ENCODE assay signal across 8 mouse cellular contexts in genomic region chr7:130519096-130520048, GRCm38 (mm10). TPM values are rescaled to one million over a fixed set of nuclear protein-coding genes. Genes with fewer than 3 reads are reported as not detected.
A peak's percentile ranks its signal among the peaks of the same experiment; 100 is the strongest.
DNase-seq lines count a peak whose midpoint lies in the region; ATAC-seq and TF ChIP-seq lines count a peak whose summit lies in the region.

No protein-coding gene starts in this region.

- CTCF ChIA-PET in Patski (lab: Charles Lee), result interaction anchor here (0.9 kb wide), 1 partner anchor 13 kb away, joined by 3 read pairs; no protein-coding TSS in a partner anchor

- POLR2A ChIA-PET in Patski (lab: Charles Lee), result no interaction called here

- H3K9ac ChIP-seq in hindbrain, embryonic 13.5 days, result peak overlapping the region; percentile 93

- no peaks in the 10 kb centered on the region for H3K9me3 ChIP-seq in hindbrain, embryonic 13.5 days

- peaks cover 31% of the 10 kb centered on the region for H3K4me1 ChIP-seq in hindbrain, embryonic 13.5 days (replicated peaks)

- under 1% methylated on average over 87 of the region's 90 CpGs for WGBS in hindbrain, embryonic 13.5 days

- TF ChIP-seq CTCF in Patski (IDR thresholded peaks at IDR 0.05), result no peak

- peak overlapping the region; percentile 89 for H3K4me3 ChIP-seq in hindbrain, embryonic 13.5 days

- H3K36me3 ChIP-seq in hindbrain, embryonic 13.5 days, result peaks cover 6% of the 10 kb centered on the region; the same call in 1 of the 2 replicates

- peak; percentile 81 for DNase-seq in Patski (ENCODE audit: low read depth, low spot score)
- DNase-seq in cerebellum, postnatal 14 days, result peak; percentile 99
- DNase-seq in frontal cortex, postnatal 14 days (ENCODE audit: low spot score in 2 of 2), result peak; percentile 96 to 97
- peak; percentile 97 to 98 for DNase-seq in layer of hippocampus, postnatal 25 days (ENCODE audit: extremely low spot score in 1 of 2, low spot score in 1 of 2)
- DNase-seq in lung, postnatal 25 days (ENCODE audit: low spot score), result peak; percentile 98
- peak; percentile 99 for DNase-seq in retina, embryonic 14.5 days (ENCODE audit: low spot score)
- peak; percentile 99 for DNase-seq in thymus, postnatal 4 days

- H3K27ac ChIP-seq in hindbrain, embryonic 13.5 days, result peak overlapping the region; percentile 98

- peak; percentile 95 for ATAC-seq in Patski
- ATAC-seq in hindbrain, embryonic 13.5 days (ENCODE audit: low FRiP score), result peak; percentile 98

- in situ Hi-C loops in Patski (cut with MboI; ENCODE audit: low pct_unique_long_range_greater_than_20kb), result no loop called here

- H3K4me2 ChIP-seq in hindbrain, embryonic 13.5 days, result peak overlapping the region; percentile 74

- H3K27me3 ChIP-seq in Patski, result no peaks in the 10 kb centered on the region
- no peaks in the 10 kb centered on the region for H3K27me3 ChIP-seq in hindbrain, embryonic 13.5 days

RNA-seq across cellular contexts. Expression of gene Ate1, which starts 0.8 kb away (rescaled TPM):
- polyA plus RNA-seq in Patski (2021), result 28.8 TPM
- polyA plus RNA-seq in hindbrain, embryonic 13.5 days (2015; fragmentation: Nextera tagmentation; extraction: Ambion mirVana), result 94.4 and 104 TPM in 2 replicates
- total RNA-seq in layer of hippocampus, postnatal 25 days (2021), result 10 to 100 TPM; 65.3 to 66.7 TPM

RNA-seq across cellular contexts. Expression of gene Nsmce4a, which starts 53.5 kb away (rescaled TPM):
- 80.1 TPM for polyA plus RNA-seq in Patski (2021)
- polyA plus RNA-seq in hindbrain, embryonic 13.5 days (2015; fragmentation: Nextera tagmentation; extraction: Ambion mirVana), result 98.0 and 101 TPM in 2 replicates
- total RNA-seq in layer of hippocampus, postnatal 25 days (2021), result 10 to 100 TPM; 36.3 to 36.6 TPM

RNA-seq across cellular contexts. Expression of gene Tacc2, which starts 57.9 kb away (rescaled TPM):
- 40.0 TPM for polyA plus RNA-seq in Patski (2021)
- polyA plus RNA-seq in hindbrain, embryonic 13.5 days (2015; fragmentation: Nextera tagmentation; extraction: Ambion mirVana), result 58.0 and 59.1 TPM in 2 replicates
- 10 to 100 TPM; 75.1 to 82.4 TPM for total RNA-seq in layer of hippocampus, postnatal 25 days (2021)

Comparison
In these comparisons a context has a peak if more than half of its experiments do, and no peak if none do; other contexts are left out.
1. Peak in every context shown above with its lines: DNase-seq, ATAC-seq, H3K4me3 ChIP-seq and H3K27ac ChIP-seq.